Mouse (Mus musculus): ENCODE results near the gene Zbtb25.
A peak's percentile ranks its signal among the peaks of the same experiment; 100 is the strongest.

Zbtb25 gene

GRCm38 (mm10) chr12:76376649-76377048 is 7.2 kb upstream of the Zbtb25 start:
- peak; percentile 21 to 25 for DNase-seq

DNA sequence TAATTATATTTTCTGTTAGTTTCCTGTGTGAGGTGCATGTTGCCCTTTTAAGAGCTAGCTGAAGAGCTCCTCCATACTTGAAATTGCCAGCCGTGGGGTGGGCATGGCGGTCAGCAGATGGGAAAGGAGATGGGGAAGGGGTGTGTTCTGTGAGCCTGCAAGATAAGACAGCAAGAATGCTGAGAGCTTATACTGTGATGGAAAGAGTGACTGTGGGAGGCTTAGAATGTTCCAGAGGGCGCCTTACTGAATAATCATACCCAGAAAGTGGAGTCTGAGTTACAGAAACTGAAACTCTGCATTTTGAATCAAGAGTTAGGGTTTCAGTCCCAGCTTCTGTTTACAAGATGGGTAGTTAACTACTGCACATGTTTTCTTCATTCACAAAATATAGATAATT is 6.1 kb upstream of the Zbtb25 start:
- no peak for DNase-seq

GRCm38 (mm10) chr12:76374911-76375310 is 5.5 kb upstream of the Zbtb25 start:
- DNase-seq: no peak

DNA sequence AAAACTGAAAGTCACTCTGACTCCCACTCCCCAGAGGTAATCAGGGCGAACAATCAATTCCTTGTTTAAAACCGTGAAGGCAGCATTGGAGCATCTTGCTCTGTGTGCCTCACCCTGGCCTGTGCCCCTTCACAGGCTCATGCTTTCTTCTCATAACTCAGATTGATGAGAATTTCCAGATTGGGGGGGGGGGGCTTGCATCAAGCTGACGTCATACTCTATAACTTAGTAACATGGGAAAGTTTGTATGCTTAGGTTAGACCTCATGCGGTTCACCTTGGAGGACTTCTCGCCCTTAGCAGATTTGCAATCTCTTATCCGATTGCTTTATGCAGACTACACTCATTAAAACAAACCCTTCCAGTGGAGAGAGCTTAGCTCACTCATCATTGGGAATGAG is 4.6 kb upstream of the Zbtb25 start:
- no peak for DNase-seq

DNA sequence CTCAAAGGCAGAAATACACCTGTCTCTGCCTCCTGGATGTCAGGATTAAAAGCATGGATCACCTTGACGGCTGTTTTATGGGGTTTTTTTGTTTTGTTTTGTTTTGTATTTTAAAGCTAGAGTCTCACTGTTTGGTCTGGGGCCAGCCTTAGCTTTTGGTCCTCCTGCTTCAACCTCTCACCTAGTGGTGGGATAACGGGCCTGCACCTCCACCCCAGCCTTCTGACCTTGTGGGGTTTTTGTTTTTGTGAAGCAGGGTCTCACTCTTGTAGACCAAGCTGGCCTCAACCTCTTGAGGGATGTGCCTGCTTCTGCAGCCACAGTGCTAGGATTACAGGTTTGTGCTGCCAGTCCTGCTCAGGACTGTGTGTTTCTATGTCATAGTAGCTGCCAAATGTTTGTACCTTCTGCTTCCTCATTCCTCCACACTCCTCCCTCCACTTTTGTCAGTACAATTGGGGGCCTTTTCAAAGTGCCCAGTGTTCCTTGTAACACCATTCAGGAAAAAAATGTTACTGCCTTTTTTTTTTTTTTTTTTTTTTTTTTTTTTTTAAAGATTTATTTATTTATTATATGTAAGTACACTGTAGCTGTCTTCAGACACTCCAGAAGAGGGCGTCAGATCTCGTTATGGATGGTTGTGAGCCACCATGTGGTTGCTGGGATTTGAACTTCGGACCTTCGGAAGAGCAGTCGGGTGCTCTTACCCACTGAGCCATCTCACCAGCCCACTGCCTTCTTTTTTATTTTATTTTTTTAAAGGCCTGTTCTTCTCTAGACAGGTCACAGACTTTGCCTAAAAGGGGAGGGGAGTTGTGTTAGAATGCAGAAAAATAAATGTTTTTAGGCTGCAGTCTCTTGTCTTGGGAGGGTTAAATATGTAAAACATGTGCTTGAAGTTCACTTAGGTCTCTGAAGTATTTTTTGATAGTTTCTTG is 3.7 kb upstream of the Zbtb25 start:
- no peak for DNase-seq

GRCm38 (mm10) chr12:76372046-76372445 is 2.6 kb upstream of the Zbtb25 start:
- no peak for DNase-seq

- peak; percentile 64 to 65 for DNase-seq
These were observed 1.6 kb upstream of the Zbtb25 start for GRCm38 (mm10) chr12:76370831-76371571.

DNA sequence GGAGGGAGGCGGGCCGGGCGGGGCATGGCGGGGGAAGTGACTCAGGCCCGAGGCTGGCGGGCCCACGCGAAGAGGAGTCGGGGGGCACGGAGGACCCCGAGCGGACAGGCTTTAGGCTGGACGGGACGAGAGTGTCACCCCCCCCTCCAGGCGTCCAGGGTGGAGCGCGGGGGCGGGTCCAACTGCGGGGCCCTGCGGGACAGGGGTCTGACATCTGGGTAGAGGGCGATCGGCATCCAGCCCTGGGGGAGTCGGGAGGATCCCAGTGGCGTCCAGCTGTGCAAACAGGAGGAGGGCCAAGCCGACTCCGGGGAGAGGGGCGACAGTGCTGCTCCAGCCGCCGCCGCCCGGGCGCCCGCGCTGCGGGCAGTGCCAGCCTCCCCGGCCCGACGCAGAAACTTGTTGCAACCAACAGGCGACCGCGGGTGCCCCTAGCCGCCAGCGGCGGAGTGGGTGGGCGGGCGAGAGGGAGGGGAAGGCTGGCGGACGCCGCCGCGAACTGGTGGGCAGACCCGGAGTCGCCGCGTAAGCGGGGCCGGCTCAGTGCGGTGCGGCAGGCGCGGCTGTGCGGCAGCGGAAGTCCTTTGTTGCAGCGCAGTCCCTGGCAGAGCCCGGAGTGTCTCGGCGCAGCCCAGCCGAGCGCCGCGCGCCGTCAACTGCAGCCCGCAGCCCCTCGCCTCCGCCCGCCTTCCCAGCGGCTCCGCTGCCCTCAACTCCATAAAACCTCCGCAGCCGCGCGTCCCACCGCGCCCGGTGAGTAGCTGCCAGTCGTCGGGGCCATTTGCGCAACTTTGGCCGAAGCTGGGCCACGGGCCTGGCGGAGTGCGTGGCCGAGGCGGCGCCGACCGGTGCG is 802 bp upstream of the Zbtb25 start, which contains the start of gene Zbtb1:
Gene Zbtb1, plus strand, starts transcription at position 289 of the 853 bp plus-strand sequence.
- DNase-seq: peak; percentile 70 to 81

GRCm38 (mm10) chr12:76368790-76369205 is 604 bp downstream of the Zbtb25 start:
- peak in 1 of 2 experiments; percentile 59 for DNase-seq

- DNase-seq: peak in 1 of 2 experiments; percentile 28
These were observed 1.1 kb downstream of the Zbtb25 start for GRCm38 (mm10) chr12:76368201-76368789.

DNA sequence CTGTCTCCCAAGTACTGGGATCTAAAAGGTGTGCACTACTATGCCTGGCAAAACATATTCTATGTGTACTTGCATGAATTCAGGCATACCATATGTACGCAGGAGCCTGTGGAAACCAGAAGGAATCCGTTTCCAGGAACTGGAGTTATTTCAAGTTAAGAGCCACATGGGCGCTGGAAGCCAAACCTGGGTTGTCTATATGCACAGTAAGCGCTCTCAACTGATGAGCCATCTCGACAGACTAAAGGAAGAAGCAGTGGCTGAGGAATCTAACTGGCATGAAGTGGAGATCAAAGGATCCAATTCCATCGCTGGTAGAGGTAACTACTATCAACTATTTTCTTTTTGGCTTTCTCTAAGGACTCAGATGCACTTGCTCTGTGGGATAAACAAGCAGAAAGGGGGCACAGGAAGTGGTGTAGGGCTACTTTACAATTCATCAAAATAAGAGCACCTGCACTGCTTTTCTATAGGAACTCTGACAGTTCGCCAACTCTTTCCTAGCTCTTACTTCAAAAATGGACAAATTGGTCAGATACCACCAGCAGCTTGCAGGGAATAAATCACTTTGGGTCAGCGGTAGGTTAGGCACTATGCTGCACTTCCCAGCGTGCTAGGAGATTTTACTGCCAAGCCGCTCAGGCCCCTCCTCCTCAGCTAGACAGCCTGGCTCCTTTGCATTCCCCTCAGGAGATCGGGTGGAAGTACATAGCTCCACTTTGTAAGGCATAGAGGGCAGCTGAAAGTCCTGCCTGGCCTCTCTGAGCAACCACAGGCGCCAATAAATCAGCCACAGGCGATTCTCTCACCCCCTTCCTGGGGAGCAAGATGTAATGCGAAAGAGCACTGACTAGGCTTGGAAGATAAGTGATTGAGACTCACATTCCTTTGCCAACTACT is 2.1 kb downstream of the Zbtb25 start:
- DNase-seq: peak; percentile 41 to 56

- DNase-seq: no peak
These were observed 3.1 kb downstream of the Zbtb25 start for GRCm38 (mm10) chr12:76366276-76366675.

GRCm38 (mm10) chr12:76362303-76362676 is 7.1 kb downstream of the Zbtb25 start:
- DNase-seq: no peak

DNA sequence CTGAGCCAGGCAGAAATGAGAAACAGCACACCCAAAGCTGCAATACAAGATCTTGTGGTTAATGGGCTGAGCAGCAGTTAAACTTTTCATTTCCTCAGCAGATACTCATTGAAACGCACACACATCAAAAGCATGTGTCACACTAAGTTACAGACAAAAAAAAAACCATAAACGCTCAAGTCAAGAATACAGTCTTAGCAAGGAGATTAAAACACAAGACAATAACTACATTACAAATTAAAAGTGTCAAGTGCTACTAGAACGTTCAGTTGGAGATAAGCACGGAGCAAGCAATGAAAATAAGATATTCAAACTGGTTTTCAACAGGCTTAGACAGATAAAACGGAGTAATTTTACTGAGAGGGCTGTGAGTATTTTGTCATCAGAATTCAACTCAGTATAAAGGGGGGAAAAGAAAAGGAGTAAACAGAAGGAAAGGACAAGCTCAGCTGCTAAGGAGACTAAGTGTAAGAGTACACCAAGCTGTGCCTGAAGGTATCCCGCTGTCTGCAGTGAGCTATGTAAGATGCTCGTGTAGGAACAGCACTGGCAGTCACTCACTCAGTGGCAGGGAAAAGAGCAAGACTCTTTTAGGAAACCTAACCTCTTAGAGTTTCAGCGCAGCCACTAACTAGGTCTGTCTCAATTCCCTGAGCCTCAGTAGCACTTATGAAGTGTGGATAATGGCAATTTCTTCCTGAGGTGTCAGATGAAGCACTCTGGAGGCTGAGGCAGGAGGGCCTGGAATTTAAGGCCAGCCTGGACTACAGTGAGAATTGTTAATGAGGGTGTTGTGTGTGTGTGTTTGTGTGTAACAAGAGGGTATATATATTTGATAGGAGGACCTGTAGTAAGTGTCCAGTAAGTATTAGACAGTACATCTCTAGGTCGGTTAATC is 7.7 kb downstream of the Zbtb25 start:
- no peak for DNase-seq

DNA sequence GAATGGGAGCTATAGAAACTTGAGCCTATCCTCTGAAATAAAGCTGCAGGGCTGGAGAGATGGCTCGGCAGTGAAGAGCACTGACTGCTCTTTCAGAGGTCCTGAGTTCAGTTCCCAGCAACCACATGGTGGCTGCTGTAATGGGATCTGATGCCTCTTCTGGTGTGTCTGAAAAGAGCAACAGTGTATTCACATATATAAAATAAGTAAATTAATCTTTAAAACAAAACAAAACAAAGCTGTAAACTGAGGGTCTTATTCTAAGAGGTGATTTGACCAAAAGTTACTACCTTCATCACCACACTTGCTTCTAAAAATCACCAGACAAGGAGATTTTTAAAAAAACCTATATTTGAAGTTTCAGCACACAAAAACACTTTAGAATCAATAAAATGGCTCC is 8.5 kb downstream of the Zbtb25 start:
- no peak for DNase-seq

DNA sequence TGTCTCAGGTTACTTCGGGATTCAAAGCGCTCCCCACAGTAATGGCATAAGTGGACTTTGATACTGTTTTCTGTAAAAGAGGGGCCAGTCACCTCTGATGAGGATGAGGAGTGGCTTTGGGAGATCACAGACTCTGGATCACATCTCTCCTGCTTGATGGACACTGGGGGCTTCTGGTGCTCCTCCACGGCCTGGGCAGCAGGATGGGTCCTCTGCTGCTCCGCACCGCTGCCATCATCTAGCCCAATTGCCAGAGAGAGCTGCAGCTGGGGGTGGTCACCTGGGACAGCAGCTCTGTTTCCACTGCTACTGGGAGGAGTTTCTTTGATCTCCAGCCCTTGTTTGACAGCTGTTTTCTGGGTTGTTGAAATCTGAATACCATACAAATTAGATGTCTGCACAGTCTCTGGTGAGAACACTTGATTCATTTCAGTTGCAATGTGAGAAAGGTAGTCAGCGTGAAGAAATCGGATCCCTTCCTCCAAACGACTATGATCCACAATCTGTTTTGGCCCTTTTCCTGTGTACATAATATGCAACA is 19.7 kb downstream of the Zbtb25 start:
- no peak for DNase-seq

- DNase-seq: no peak
These were observed 23.5 kb downstream of the Zbtb25 start for GRCm38 (mm10) chr12:76345759-76346455.

- peak; percentile 60 to 75 for DNase-seq
These were observed 28.3 kb downstream of the Zbtb25 start for GRCm38 (mm10) chr12:76341080-76341479.

Data from cerebellum, adult 18-20 months (tissue).